Mouse (Mus musculus) cerebellum, adult 2 months (tissue): ENCODE results near the gene Srf.

ENCODE experiments used
- CTCF ChIP-seq: fragments of 200-500 bp; IDR thresholded peaks from 2 replicates; pipeline ENCODE4 v1.5.1; 2011; ENCODE audit warnings: low read depth, mild to moderate bottlenecking, control low read depth, low read length, moderate library complexity, borderline replicate concordance; ENCODE audit not compliant: insufficient read depth
- POLR2A ChIP-seq: fragments of 200-500 bp; IDR thresholded peaks from 2 replicates; pipeline ENCODE4 v1.6.1; 2011; ENCODE audit warnings: low read length, control low read depth, borderline replicate concordance; ENCODE audit not compliant: insufficient read depth

DNA sequence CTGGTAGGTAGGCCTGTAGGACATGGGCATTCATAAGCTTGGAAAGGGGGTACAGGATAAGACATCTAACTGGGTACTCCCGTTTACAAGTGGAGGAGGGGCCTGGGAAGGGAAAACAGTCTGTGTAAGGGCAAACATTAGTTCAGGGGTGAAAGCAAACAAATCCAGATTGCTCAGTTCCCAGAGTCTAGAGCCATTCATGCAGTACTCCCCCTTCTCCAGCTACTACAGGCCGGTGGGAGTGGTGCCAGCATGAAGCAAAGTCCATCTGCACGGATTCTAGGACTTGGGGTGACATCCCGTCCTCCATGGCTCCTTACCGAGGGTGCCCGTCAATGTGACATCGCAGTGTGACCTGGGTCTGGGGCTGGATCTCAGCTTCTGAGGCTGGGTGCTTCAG is 34.5 kb upstream of the Srf start:
- TF ChIP-seq CTCF: no peak
- TF ChIP-seq POLR2A: no peak
